Mouse (Mus musculus) kidney, postnatal 0 days (tissue): ENCODE measurements around the gene Atp6v1f. TPM values are rescaled to one million over a fixed set of nuclear protein-coding genes. Genes with fewer than 3 reads are reported as not detected.

Experiments
- ATAC-seq: fragments of 200-750 bp; cut with Nextera tagmentation; replicated peaks from 2 replicates; pipeline ENCODE4 v1.8.0; 2017; ENCODE audit warnings: low read depth, moderate number of reproducible peaks, moderate TSS enrichment, moderate library complexity; ENCODE audit not compliant: low FRiP score
- DNase-seq: peaks from one replicate; pipeline ENCODE4 v3.0.0-alpha.2; 2016; ENCODE audit warnings: low spot score
- H3K27ac ChIP-seq: fragments of 300-500 bp; sonication (generic); 2 replicates; pipeline ENCODE4 v1.5.1; 2014; ENCODE audit warnings: mild to moderate bottlenecking
- H3K27me3 ChIP-seq: fragments of 300-500 bp; sonication (generic); 2 replicates; pipeline ENCODE4 v1.6.1; 2014; ENCODE audit warnings: low read length, mixed read lengths; ENCODE audit not compliant: insufficient read depth
- H3K36me3 ChIP-seq: fragments of 300-500 bp; sonication (generic); 2 replicates; pipeline ENCODE4 v1.6.1; 2014; ENCODE audit warnings: low read length, mixed read lengths; ENCODE audit not compliant: insufficient read depth
- H3K4me1 ChIP-seq: fragments of 300-500 bp; sonication (generic); replicated peaks from 2 replicates; pipeline ENCODE4 v1.6.1; 2014; ENCODE audit warnings: antibody characterized with exemption, low read length, mixed read lengths; ENCODE audit not compliant: insufficient read depth
- H3K4me2 ChIP-seq: fragments of 300-500 bp; sonication (generic); 2 replicates; pipeline ENCODE4 v1.6.1; 2014; ENCODE audit warnings: mild to moderate bottlenecking, low read length, moderate library complexity, mixed read lengths
- H3K4me3 ChIP-seq: fragments of 300-500 bp; sonication (generic); replicated peaks from 2 replicates; pipeline ENCODE4 v1.5.1; 2014; ENCODE audit warnings: low read depth, low read length
- H3K9ac ChIP-seq: fragments of 300-500 bp; sonication (generic); 2 replicates; pipeline ENCODE4 v1.6.1; 2014; ENCODE audit warnings: low read depth, low read length
- H3K9me3 ChIP-seq: fragments of 300-500 bp; sonication (generic); replicated peaks from 2 replicates; pipeline ENCODE4 v1.6.1; 2016; ENCODE audit warnings: low read length, inconsistent platforms, mixed read lengths
- CTCF ChIP-seq: IDR thresholded peaks from 2 replicates; pipeline ENCODE4 v1.5.1; 2016; ENCODE audit warnings: antibody characterized with exemption, low read depth, mild to moderate bottlenecking, moderate library complexity
- WGBS: fragments of 180-500 bp; shearing (Covaris S2); extraction: QIAGEN DNeasy Blood & Tissue Kit; methylation state at CpG from one replicate; pipeline ENCODE4 v1.1.7; 2014; 5-methylcytosine and 5-hydroxymethylcytosine counted together
- polyA plus RNA-seq: library from polyadenylated mRNA; unstranded; fragments of >200 nt; fragmentation: Nextera tagmentation; extraction: Ambion mirVana; gene quantifications from 2 replicates; pipeline ENCODE4 v1.2.1, GENCODE M21; 2015

Gene Atp6v1f
- polyA plus RNA-seq, 1 experiment from 2014 or later: 485 TPM

DNA sequence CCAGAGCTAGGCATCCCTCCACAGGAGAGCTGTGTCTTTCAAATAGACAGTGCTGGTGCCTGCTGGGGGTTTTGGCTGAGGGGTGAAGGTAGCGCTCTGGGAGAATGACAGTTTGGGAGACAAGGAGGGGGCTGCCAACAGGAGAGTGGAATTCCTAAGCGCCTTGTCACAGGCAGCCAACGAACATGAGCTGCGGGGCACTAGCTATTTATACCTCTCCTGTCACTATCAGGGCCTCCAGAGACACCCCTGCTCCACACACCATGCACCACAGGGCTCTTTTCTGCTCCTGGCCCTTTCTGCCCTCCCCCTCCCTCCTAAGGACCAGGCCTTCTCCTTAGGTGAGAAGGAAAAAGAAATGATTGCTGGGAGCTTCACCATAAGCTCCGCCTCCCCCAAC lies 36.0 kb upstream of the Atp6v1f start:
- no peak overlapping the region for H3K9ac ChIP-seq
- H3K36me3 ChIP-seq: no peaks in the 10 kb centered on the region
- no peak overlapping the region for H3K4me3 ChIP-seq
- ATAC-seq (no peak), DNase-seq (no peak)
- 38% methylated on average over 5 of the region's 5 CpGs for WGBS
- H3K9me3 ChIP-seq: no peaks in the 10 kb centered on the region
- no peak overlapping the region for H3K4me2 ChIP-seq
- H3K27me3 ChIP-seq: no peaks in the 10 kb centered on the region
- no peak overlapping the region for H3K27ac ChIP-seq
- H3K4me1 ChIP-seq: peaks cover 30% of the 10 kb centered on the region
- no peak for TF ChIP-seq CTCF

DNA sequence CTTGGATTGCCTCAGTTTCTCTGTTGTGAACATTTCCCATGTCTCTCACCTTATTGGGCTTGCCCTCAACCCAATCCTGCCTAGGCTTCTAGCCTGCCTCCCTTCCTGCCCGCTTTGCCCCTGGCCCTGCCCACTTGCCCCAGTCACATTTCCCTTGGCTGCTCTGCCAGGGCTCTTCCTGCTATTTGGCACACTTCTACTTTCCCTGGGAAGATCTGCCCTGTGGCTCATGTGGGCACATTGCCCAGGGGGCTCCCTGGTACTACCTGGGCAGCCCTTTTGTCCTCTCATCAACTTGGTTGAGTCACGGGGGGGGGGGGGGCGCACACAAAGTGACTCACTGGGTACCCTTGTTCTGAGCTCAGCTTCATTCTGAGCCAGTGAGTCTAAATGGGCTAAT lies 35.4 kb upstream of the Atp6v1f start:
- H3K27me3 ChIP-seq: no peaks in the 10 kb centered on the region
- no peak for DNase-seq
- no peak for ATAC-seq
- H3K4me2 ChIP-seq: no peak overlapping the region
- no peaks in the 10 kb centered on the region for H3K9me3 ChIP-seq
- H3K36me3 ChIP-seq: no peaks in the 10 kb centered on the region
- no peak for TF ChIP-seq CTCF
- H3K4me3 ChIP-seq: no peak overlapping the region
- H3K27ac ChIP-seq: no peak overlapping the region
- 42% methylated on average over 3 of the region's 3 CpGs for WGBS
- no peak overlapping the region for H3K9ac ChIP-seq
- peaks cover 31% of the 10 kb centered on the region for H3K4me1 ChIP-seq

DNA sequence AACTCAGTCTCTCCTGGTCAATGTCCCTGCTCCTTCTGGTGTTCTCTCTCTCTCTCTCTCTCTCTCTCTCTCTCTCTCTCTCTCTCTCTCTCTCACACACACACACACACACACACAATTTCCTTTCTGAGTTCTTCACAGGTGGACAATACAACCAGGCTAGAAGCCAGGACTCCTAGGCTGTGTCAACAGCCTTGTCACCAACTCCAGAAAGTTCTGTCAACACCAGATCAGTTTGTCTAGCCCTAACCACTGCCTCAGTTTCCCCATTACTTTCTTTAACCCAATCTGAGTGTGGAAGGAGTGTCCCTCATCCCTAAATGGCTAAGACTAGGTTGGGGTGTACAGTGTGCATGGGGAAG lies 34.9 kb upstream of the Atp6v1f start:
- TF ChIP-seq CTCF: no peak
- H3K4me1 ChIP-seq: peaks cover 31% of the 10 kb centered on the region
- no peak for DNase-seq
- no peak overlapping the region for H3K27ac ChIP-seq
- peak overlapping the region; percentile 47 for H3K4me3 ChIP-seq
- H3K9ac ChIP-seq: peak overlapping the region; percentile 62
- no peaks in the 10 kb centered on the region for H3K27me3 ChIP-seq
- no peaks in the 10 kb centered on the region for H3K9me3 ChIP-seq
- no peak for ATAC-seq
- H3K36me3 ChIP-seq: no peaks in the 10 kb centered on the region
- peak overlapping the region; percentile 89 for H3K4me2 ChIP-seq

DNA sequence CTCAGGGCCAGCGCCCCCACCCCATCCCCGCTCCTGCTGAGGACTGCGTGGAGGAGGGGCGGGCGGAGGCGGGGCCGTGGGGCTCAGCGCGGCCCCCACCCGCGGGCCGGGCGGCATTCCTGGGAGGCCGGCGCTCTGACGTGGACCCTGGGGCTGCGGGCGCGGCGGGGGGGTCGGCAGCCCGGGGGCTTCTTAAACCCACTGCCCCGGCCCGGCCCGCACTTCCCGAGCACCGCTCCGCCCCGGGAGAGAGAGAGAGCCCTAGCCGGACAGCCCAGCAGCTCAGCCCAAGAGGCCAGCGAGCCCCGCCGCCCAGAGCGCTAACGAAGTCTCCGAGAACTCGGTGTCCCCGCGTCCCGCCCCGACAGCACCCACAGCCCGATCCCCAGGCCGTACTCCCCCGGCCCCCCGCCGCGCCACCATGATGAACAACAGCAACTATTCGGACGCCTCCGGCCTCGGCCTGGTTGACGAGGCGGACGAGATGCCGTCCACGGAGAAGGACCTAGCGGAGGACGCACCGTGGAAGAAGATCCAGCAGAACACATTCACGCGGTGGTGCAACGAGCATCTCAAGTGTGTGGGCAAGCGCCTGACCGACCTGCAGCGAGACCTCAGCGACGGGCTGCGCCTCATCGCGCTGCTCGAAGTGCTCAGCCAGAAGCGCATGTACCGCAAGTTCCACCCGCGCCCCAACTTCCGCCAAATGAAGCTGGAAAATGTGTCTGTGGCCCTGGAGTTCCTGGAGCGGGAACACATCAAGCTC lies 34.3 kb upstream of the Atp6v1f start, which contains the start of gene Flnc:
Gene Flnc, plus strand, starts transcription at position 219 of the 766 bp plus-strand sequence.
- H3K36me3 ChIP-seq: no peaks in the 10 kb centered on the region
- TF ChIP-seq CTCF: no peak
- H3K27ac ChIP-seq: peak within 1 kb of the TSS; percentile 47; the same call in 1 of the 2 replicates
- peak; percentile 61 for DNase-seq
- ATAC-seq: no peak
- WGBS: 1% methylated on average over 72 of the region's 77 CpGs
- H3K9me3 ChIP-seq: no peaks in the 10 kb centered on the region
- H3K4me2 ChIP-seq: peak within 1 kb of the TSS; percentile 89
- H3K4me3 ChIP-seq: peak within 1 kb of the TSS; percentile 47
- H3K9ac ChIP-seq: peak within 1 kb of the TSS; percentile 62
- peaks cover 31% of the 10 kb centered on the region for H3K4me1 ChIP-seq
- no peaks in the 10 kb centered on the region for H3K27me3 ChIP-seq

DNA sequence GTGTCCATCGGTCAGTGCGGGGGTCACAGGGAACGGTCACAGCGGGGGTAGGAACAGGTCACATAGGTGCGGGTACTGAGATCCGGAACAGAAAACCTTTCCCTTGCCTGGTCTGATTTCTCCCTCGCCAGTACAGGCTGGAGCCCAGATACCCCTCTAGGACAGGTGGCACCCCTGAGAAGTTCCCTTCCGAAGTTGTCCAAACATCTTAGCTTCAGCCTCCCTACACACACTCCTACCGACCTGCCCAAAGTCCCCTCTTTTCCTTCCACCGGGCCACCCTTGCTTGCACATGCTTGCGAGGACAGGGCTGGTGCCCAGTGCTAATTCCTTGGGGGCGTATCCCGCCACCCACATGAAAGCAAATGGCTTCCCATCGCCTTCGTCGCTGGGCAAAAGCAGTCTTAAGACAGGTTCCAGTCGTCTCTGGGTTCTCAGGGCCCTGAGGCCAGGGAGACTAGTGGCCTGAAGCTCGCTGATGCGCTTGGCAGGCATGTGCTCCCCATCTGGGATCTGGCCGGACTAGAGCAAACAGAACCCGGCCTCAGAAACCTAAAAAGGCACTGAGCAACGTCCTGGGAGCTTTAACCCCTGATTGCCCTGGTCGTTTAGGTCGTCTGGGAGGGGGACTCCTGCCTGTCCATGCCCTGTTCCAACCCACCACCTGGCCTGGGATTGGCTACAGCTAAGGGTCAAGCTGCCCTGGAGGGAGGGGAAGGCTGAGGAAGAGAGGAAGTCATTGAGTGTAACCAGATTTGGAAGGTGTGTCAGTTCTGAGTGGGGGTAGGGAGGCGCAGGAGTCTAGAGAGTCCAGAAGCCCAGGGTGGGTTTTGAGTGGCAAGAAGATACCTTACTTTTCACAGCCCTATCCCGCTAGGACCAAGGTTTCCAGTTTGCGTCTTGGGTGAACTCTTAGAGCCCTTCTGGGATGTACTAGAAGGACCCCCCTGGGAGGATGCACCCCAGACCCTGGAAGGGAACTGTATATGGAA lies 33.4 kb upstream of the Atp6v1f start:
- no peaks in the 10 kb centered on the region for H3K36me3 ChIP-seq
- no peaks in the 10 kb centered on the region for H3K9me3 ChIP-seq
- H3K27ac ChIP-seq: no peak overlapping the region
- H3K4me2 ChIP-seq: peak overlapping the region; percentile 89
- peak overlapping the region; percentile 47 for H3K4me3 ChIP-seq
- H3K27me3 ChIP-seq: no peaks in the 10 kb centered on the region
- peaks cover 31% of the 10 kb centered on the region for H3K4me1 ChIP-seq
- TF ChIP-seq CTCF: no peak
- H3K9ac ChIP-seq: peak overlapping the region; percentile 62; the same call in 1 of the 2 replicates
- WGBS: 8% methylated on average over 27 of the region's 27 CpGs
- DNase-seq (peak; percentile 32), ATAC-seq (no peak)

GRCm38 (mm10) chr6:29434911-29435691 lies 32.4 kb upstream of the Atp6v1f start:
- Histone ChIP-seq H3K27me3 (no peaks in the 10 kb centered on the region), H3K27ac (peak overlapping the region; percentile 31), H3K4me1 (peaks cover 31% of the 10 kb centered on the region), H3K9ac (peak overlapping the region; percentile 45), H3K36me3 (no peaks in the 10 kb centered on the region), H3K9me3 (no peaks in the 10 kb centered on the region), H3K4me2 (peak overlapping the region; percentile 89), H3K4me3 (peak overlapping the region; percentile 47)
- ATAC-seq (peak; percentile 21; the same call in 1 of the 2 replicates), DNase-seq (peak; percentile 64)
- TF ChIP-seq CTCF: no peak
- 16% methylated on average over 13 of the region's 13 CpGs for WGBS
